Mouse (Mus musculus): Measurements from ENCODE around the gene Lrif1.

DNA sequence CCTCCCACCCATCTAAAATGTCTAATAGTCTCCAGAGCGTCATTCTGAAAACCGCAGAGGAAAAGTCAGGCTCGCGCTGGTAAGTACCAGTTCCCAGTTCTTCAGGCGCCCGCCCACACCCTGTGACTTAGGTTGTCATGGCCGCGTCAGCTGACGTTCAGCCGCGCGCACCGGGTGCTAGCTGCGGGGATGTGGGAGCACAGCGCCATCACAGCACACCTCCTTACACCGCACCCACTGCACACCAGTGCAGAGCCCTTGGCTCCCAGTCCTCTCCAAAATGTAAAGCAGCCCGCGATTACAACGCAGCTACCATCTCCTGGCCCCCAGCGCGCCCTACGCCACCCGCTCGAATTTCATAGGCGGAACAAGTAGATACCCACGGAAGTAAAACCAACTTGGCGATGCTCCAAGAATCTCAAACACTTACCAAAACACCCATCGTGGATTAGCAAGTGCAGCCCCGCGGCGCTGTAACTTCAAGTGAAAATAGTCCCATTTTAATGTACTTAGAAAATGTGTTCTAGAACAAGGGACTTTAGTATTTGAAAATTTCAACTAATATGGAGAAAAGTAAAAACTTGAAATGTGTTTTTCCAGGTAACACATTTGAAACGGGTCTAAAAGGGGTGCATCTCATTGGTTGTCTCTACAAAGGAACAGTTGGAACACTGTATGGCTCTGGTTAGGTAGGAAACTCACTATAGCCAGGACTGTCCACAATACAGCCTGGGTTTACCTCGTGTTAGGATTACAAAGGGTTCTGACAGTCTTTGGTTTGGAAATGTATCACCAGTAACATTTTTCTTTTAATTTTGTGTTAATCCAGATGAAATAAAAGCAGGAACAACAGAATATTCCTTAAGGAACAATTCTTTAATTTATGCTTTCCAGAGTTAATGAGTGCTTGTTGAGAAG is 37.5 kb downstream of the Lrif1 start:
- peak; percentile 40 for TF ChIP-seq CTCF (IDR thresholded peaks at IDR 0.05)
- no peak for TF ChIP-seq POLR2A (IDR thresholded peaks at IDR 0.05; ENCODE audit: insufficient read depth, low read depth, low read length)
- TF ChIP-seq EP300 (IDR thresholded peaks at IDR 0.05; ENCODE audit: insufficient read depth, low read depth, low read length) = no peak

Data from heart, adult 2 months (tissue).